Mouse (Mus musculus) stomach, postnatal 0 days (tissue): ENCODE measurements at regions not wholly inside any gene's neighbourhood (a gene's known extent, or its start where the extent isn't known, plus 50 kb on each side); places are given as distances from the start of the nearest gene placed in this dataset.

Source experiments
- ATAC-seq: fragments of 200-750 bp; cut with Nextera tagmentation; 2 replicates; pipeline ENCODE4 v1.8.0; 2017; ENCODE audit not compliant: low FRiP score, low TSS enrichment
- DNase-seq: peaks from one replicate; pipeline ENCODE4 v3.0.0-alpha.2; 2016; ENCODE audit warnings: low spot score
- H3K27ac ChIP-seq: fragments of 300-500 bp; sonication (generic); replicated peaks from 2 replicates; pipeline ENCODE4 v1.5.1; 2014; ENCODE audit warnings: mild to moderate bottlenecking, control low read depth
- H3K27me3 ChIP-seq: fragments of 300-500 bp; sonication (generic); 2 replicates; pipeline ENCODE4 v1.6.1; 2014; ENCODE audit warnings: low read length; ENCODE audit not compliant: control insufficient read depth, insufficient read depth
- H3K36me3 ChIP-seq: fragments of 300-500 bp; sonication (generic); 2 replicates; pipeline ENCODE4 v1.6.1; 2014; ENCODE audit warnings: low read length, mixed read lengths; ENCODE audit not compliant: control insufficient read depth, insufficient read depth
- H3K4me1 ChIP-seq: fragments of 300-500 bp; sonication (generic); replicated peaks from 2 replicates; pipeline ENCODE4 v1.6.1; 2014; ENCODE audit warnings: antibody characterized with exemption; ENCODE audit not compliant: control insufficient read depth, insufficient read depth
- H3K4me2 ChIP-seq: fragments of 300-500 bp; sonication (generic); replicated peaks from 2 replicates; pipeline ENCODE4 v1.6.1; 2014; ENCODE audit warnings: low read depth, mild to moderate bottlenecking, control low read depth, moderate library complexity
- H3K4me3 ChIP-seq: fragments of 300-500 bp; sonication (generic); 2 replicates; pipeline ENCODE4 v1.5.1; 2014; ENCODE audit warnings: low read depth, low read length, control low read depth
- H3K9ac ChIP-seq: fragments of 300-500 bp; sonication (generic); 2 replicates; pipeline ENCODE4 v1.6.1; 2014; ENCODE audit warnings: mild to moderate bottlenecking, low read length, control low read depth, mixed read lengths
- H3K9me3 ChIP-seq: fragments of 300-500 bp; sonication (generic); 2 replicates; pipeline ENCODE4 v1.6.1; 2016; ENCODE audit warnings: low read length; ENCODE audit not compliant: control insufficient read depth
- CTCF ChIP-seq: IDR thresholded peaks from 2 replicates; pipeline ENCODE4 v1.5.1; 2016; ENCODE audit warnings: antibody characterized with exemption, low read depth, mild to moderate bottlenecking, moderate library complexity
- EP300 ChIP-seq: optimal IDR thresholded peaks from 2 replicates; pipeline ENCODE3; 2016; ENCODE audit warnings: antibody characterized with exemption
- WGBS: fragments of 180-500 bp; shearing (Covaris S2); extraction: QIAGEN DNeasy Blood & Tissue Kit; methylation state at CpG from one replicate; pipeline ENCODE4 v1.1.7; 2014; 5-methylcytosine and 5-hydroxymethylcytosine counted together

- H3K9me3 ChIP-seq: no peaks in the 10 kb centered on the region
- no peak overlapping the region for H3K4me3 ChIP-seq
- 47% methylated on average over 3 of the region's 3 CpGs for WGBS
- H3K27ac ChIP-seq: no peak overlapping the region
- no peaks in the 10 kb centered on the region for H3K36me3 ChIP-seq
- TF ChIP-seq EP300: no peak
- no peak for TF ChIP-seq CTCF
- H3K4me2 ChIP-seq: no peak overlapping the region
- DNase-seq (no peak), ATAC-seq (no peak)
- H3K4me1 ChIP-seq: no peaks in the 10 kb centered on the region
- no peaks in the 10 kb centered on the region for H3K27me3 ChIP-seq
- no peak overlapping the region for H3K9ac ChIP-seq
These were observed 432.7 kb upstream of the Ptger4 start for GRCm38 (mm10) chr15:5676704-5677103.

GRCm38 (mm10) chr15:5693810-5694209, 449.8 kb upstream of the Ptger4 start:
- no peak for ATAC-seq
- H3K4me1 ChIP-seq: no peaks in the 10 kb centered on the region
- DNase-seq: no peak

GRCm38 (mm10) chr15:5695015-5695414, 451.0 kb upstream of the Ptger4 start:
- 68% methylated on average over 3 of the region's 3 CpGs for whole genome bisulfite sequencing
- no peak for TF ChIP-seq EP300

More at GRCm38 (mm10) chr15:5693810-5694209, 449.8 kb upstream of the Ptger4 start:
- Histone ChIP-seq H3K4me3 (no peak overlapping the region), H3K27ac (no peak overlapping the region), H3K4me2 (no peak overlapping the region), H3K27me3 (no peaks in the 10 kb centered on the region), H3K36me3 (no peaks in the 10 kb centered on the region), H3K9ac (no peak overlapping the region), H3K9me3 (no peaks in the 10 kb centered on the region)
- TF ChIP-seq CTCF: no peak
- WGBS: 91% methylated on average over 1 of the region's 1 CpGs

GRCm38 (mm10) chr15:5708454-5708853, 464.5 kb upstream of the Ptger4 start:
- no peak for DNase-seq
- no peak for TF ChIP-seq EP300
- no peak for TF ChIP-seq CTCF
- Histone ChIP-seq H3K36me3 (no peaks in the 10 kb centered on the region), H3K4me3 (no peak overlapping the region), H3K4me1 (no peaks in the 10 kb centered on the region), H3K27me3 (no peaks in the 10 kb centered on the region), H3K9ac (no peak overlapping the region), H3K9me3 (no peaks in the 10 kb centered on the region), H3K4me2 (no peak overlapping the region), H3K27ac (no peak overlapping the region)
- no peak for ATAC-seq
- WGBS: 85% methylated on average over 5 of the region's 5 CpGs

More at GRCm38 (mm10) chr15:5695015-5695414, 451.0 kb upstream of the Ptger4 start:
- H3K4me3 ChIP-seq: no peak overlapping the region
- H3K27me3 ChIP-seq: no peaks in the 10 kb centered on the region
- no peak overlapping the region for H3K4me2 ChIP-seq
- no peaks in the 10 kb centered on the region for H3K4me1 ChIP-seq
- no peaks in the 10 kb centered on the region for H3K9me3 ChIP-seq
- no peak for ATAC-seq
- no peak overlapping the region for H3K9ac ChIP-seq
- no peak overlapping the region for H3K27ac ChIP-seq
- H3K36me3 ChIP-seq: no peaks in the 10 kb centered on the region
- DNase-seq: no peak

- WGBS: 16% methylated on average over 1 of the region's 1 CpGs
- no peaks in the 10 kb centered on the region for H3K9me3 ChIP-seq
- TF ChIP-seq EP300 (no peak), CTCF (no peak)
- H3K36me3 ChIP-seq: no peaks in the 10 kb centered on the region
- ATAC-seq (no peak), DNase-seq (no peak)
- H3K4me3 ChIP-seq: no peak overlapping the region
- no peaks in the 10 kb centered on the region for H3K27me3 ChIP-seq
- no peaks in the 10 kb centered on the region for H3K4me1 ChIP-seq
- H3K27ac ChIP-seq: no peak overlapping the region
- no peak overlapping the region for H3K9ac ChIP-seq
- no peak overlapping the region for H3K4me2 ChIP-seq
These were observed 496.7 kb upstream of the Ptger4 start for GRCm38 (mm10) chr15:5740658-5741057.

- H3K4me2 ChIP-seq: no peak overlapping the region
- no peak overlapping the region for H3K9ac ChIP-seq
- H3K9me3 ChIP-seq: no peaks in the 10 kb centered on the region
- no peak for ATAC-seq
- no peak overlapping the region for H3K4me3 ChIP-seq
- no peaks in the 10 kb centered on the region for H3K36me3 ChIP-seq
- WGBS: 90% methylated on average over 5 of the region's 5 CpGs
- no peaks in the 10 kb centered on the region for H3K27me3 ChIP-seq
- H3K4me1 ChIP-seq: no peaks in the 10 kb centered on the region
- TF ChIP-seq CTCF (no peak), EP300 (no peak)
- DNase-seq: no peak
- H3K27ac ChIP-seq: no peak overlapping the region
These were observed 499.9 kb upstream of the Ptger4 start for GRCm38 (mm10) chr15:5743893-5744292.
